Mouse (Mus musculus) left cerebral cortex, adult 11 months (tissue): ENCODE measurements around the gene Gm9999.
A peak's percentile ranks its signal among the peaks of the same experiment; 100 is the strongest.
"Not testable (repeated sequence)": the region's sequence is repeated elsewhere in the genome, so short reads cannot be mapped to it uniquely, and the experiment has no call there.

Experiments
- DNase-seq: peaks from one replicate; pipeline ENCODE4 v3.0.0; 2022; ENCODE audit warnings: low spot score

The Gm9999 gene

GRCm38 (mm10) chr7:46983280-46983679, at the start of gene Gm9999:
Gm9999 (plus strand) TSS chr7:46983580.
- DNase-seq = no peak

DNA sequence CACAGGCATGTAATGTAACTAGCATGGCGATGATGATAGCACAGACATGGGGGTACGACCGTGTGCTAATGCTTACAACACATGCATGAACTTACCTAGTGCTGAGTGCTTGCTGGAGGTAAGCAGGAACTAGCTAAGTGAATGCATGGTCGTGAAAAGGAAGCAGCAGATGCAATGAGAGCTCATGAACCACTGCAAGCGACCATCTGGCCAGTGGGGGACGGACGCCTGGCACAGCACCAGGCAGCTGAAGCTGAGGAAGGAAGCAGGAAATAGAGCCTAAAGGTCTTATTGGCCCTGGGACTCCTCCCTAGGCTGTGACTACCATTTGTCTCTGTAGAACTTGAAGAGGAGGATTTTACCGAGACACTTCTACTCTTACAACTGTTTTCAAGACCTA, 48.6 kb upstream of the Gm9999 start:
- DNase-seq = no peak

- no peak for DNase-seq
These were observed 47.5 kb upstream of the Gm9999 start for GRCm38 (mm10) chr7:46935847-46936246.

- peak; percentile 75 for DNase-seq
These were observed 25.3 kb upstream of the Gm9999 start, which contains the start of gene Uevld for GRCm38 (mm10) chr7:46957831-46958691. Uevld (minus strand) TSS chr7:46958527.

- DNase-seq = no peak
These were observed 24.5 kb upstream of the Gm9999 start for GRCm38 (mm10) chr7:46958853-46959252.

GRCm38 (mm10) chr7:46960991-46961390, 22.4 kb upstream of the Gm9999 start:
- DNase-seq = no peak

DNA sequence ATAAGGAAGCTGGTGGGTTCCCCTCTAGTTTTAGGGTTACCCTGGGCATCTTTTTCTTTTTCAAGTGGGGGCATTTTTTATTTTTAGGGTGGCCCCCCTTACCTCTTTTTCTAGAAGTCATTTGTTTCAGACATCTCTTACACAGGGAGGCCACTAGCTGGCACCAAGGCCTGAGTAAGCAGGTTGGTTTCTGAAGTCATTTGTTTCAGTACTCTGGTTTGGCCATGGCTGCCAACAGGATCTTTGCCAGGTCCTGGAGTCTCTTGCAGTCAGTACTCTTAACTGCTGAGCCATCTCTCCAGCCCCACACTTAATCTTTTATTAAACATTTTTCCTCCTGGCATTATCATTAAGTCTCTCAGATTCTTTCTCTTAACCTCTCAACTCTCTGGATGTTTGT, 21.2 kb upstream of the Gm9999 start:
- no peak for DNase-seq

DNA sequence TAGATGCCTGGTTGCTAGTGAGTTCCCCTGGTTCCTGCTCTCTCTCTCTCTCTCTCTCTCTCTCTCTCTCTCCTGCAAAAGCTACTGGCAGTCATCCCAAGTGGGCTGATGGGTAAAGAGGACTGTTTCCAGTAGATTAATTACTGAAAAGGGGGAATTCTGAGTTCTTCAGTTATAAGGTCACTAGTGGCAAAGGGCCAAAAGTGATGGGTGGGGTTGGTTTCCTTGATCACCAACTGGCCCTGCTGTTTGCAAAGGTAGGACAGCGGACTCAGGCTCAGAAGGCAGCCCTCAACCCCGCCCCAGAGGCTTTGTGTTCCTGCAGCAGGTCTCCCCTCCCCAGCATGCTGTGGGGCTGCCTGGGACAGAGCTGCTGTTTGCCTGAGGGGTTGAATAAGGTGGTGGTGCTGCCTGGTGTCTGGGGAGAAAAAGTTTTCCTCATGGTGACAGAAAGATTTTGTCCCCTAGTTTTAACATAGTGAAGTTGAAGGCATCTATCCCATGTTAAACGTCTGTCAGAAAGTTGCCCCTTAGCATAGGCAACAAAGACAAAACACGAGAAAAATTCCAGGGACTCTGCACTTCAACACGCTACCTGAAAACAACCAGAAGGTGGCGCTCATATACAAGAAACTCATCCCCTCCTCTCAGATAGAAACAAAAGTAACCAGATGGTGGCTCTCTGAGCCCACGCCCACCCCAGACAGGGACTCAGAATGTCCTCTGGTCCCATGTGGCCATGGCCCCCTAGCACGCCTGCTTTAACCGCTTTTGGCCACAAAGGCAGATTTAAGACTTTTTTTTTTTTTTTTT, 20.4 kb upstream of the Gm9999 start:
- peak; percentile 65 for DNase-seq

DNA sequence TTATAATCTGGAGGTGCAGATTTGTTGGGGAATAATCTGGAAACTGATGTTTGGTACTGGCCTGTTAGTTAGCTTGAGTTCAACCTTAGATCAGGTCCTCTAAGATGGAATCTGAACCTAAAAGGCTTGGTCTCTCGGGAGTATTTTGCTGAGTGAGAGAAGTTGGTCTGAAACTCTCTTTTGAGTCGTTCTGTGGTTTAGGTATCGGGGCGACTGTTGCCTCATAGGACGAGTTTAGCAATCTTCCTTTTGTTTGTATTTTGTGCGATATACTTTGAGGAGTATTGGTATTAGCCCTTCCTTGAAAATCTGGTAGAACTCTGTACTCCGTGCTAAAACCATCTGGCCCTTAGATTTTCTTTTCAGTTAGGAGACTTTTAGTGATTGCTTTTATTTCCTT, 19.3 kb upstream of the Gm9999 start:
- no peak for DNase-seq

DNA sequence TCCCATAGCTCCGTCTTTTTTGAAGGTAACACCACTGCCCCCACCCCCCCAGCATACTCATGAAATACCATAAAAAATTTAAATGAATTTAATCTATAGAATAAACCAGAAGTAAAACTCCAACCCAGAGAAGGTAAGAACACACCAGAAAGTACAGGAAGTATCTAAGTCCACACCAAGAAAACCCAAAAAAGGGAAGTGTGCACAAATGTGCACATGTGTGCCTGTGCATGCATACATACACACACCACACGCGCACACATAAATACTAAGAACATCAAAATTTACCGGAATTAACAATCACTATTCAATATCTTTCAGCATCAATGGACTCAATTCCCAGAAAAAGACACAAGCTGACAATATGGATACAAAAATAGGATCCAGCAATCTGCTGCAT, 13.5 kb upstream of the Gm9999 start:
- no peak for DNase-seq

- DNase-seq = no peak
These were observed 8.7 kb upstream of the Gm9999 start for GRCm38 (mm10) chr7:46974648-46975047.

GRCm38 (mm10) chr7:46975456-46975855, 7.9 kb upstream of the Gm9999 start:
- DNase-seq = no peak

- no peak for DNase-seq
These were observed 2.5 kb downstream of the Gm9999 start for GRCm38 (mm10) chr7:46985718-46986505.

- no peak for DNase-seq
These were observed 3.3 kb downstream of the Gm9999 start for GRCm38 (mm10) chr7:46986646-46987045.

DNA sequence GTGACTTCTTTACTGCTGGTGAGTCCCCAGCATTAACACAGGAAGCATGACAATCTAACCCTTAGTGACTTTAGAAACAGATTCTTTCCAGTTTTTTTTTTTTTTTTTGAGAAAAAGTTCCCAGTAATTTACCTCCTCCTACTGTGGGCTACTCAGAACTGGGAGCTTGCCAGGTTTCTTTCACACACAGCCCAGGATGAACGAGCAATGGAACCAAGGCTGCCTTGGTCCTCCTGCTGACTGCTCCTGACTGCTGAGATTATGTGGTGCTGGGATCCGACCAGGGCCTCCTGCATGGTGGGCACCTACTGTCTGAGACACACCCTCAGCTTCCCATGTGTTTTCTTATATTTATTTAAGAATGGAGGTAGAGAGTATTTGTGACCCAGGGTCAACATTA, 3.7 kb downstream of the Gm9999 start:
- no peak for DNase-seq

- not testable (repeated sequence) for DNase-seq
These were observed 6.0 kb downstream of the Gm9999 start for GRCm38 (mm10) chr7:46989387-46989786.

DNA sequence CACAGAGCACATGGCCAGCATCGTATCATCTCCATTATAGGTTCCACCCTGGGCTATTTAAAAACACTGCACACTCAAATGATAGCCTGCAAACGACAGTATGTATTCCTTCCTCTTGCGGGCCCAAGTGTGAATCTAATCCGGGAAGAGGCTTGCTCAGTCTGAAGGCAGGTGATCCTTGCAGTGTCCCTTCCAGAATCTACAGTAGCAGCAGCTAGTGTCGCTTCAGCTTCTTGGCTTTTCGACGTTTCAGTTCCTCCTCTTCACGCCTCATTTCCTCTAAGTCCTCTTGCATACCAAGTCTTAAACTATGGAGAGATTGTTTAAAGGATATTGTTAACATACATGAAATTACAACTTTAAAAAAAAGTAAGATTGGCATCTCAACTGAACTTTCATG, 9.7 kb downstream of the Gm9999 start:
- no peak for DNase-seq

DNA sequence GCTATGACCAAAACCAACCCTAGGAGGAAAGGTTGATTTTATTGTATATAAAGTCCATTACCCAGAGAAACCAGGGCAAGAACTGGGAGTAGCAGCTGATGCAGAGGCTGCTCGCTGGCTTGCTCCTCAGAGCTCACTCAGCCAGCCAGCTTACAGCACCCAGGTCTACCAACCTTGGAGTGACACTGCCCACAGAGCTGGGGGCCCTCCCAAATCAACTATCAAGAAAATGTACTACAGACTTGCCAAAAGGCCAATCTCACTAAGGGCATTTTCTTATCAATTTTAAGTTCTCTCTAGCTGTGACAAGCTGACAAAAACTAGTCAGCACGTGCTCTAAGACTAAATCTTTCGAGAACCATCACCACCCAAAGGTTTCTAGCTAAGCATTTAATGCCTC, 12.2 kb downstream of the Gm9999 start:
- no peak for DNase-seq

DNA sequence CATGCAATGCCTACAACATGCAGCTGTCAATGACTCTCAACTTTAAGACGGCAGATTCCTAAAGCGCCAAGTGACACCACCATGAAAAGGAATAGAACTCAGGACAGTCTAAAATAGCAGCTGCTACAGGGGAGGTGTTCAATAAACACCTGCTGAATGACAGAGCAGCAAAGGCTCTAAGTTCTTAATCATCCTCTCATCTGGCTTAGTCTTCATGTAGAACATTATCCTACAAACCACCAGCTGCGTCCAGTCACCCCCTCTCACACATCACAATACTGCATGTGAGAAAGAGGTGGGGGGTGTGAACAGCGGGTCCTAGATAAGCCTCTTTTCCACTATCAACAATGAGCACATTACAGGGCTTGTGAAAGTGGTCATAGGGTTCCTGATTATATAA, 13.6 kb downstream of the Gm9999 start:
- no peak for DNase-seq

DNA sequence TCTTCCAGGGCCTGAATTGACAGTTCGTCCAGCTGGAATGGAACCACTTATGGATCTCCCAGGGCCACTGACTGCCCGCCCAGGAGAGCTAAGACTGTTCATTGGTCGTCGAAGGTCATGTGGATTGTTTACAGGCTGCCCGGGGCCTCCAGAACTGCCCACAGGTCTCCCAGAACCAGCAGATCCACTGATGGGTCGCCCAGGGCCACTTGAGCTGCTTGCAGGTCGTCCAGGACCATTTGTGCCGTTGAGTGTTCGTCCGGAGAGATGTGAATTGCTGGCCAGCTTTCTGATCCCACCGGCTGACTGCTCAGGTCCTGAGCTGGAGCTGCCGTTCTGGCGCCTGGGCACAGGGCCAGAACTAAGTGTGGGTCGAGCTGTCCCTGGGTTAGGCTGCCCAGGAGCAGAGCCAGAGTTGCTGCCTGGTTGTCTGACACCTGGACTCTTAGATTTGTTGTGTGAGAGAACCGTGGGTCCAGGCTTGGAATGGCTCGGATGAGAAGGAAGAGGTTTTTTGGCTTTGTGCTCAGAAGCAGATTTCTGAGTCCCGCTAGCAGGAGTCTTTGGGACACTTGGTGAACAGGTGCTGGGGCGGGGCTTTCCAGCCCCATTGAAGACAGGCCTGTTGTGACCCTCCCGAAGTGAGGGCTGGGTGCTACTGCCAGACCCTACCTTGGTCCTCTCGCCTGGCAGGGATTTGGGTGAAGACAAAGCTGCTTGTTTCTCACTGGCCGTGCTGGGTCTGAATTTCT, 14.4 kb downstream of the Gm9999 start:
- DNase-seq = no peak

- DNase-seq = no peak
These were observed 15.6 kb downstream of the Gm9999 start for GRCm38 (mm10) chr7:46998942-46999341.
